Mouse (Mus musculus) hindbrain, embryonic 16.5 days (tissue): ENCODE measurements around the gene Iqgap1. TPM values are rescaled to one million over a fixed set of nuclear protein-coding genes. Genes with fewer than 3 reads are reported as not detected.

Experiments
- ATAC-seq: fragments of 200-750 bp; cut with Nextera tagmentation; 2 replicates; pipeline ENCODE4 v1.8.0; 2017; ENCODE audit warnings: moderate TSS enrichment, moderate library complexity
- H3K27ac ChIP-seq: fragments of 300-500 bp; sonication (generic); 2 replicates; pipeline ENCODE4 v1.5.1; 2014; ENCODE audit warnings: low read depth, mild to moderate bottlenecking, control low read depth, low read length, moderate library complexity
- H3K27me3 ChIP-seq: fragments of 300-500 bp; sonication (generic); replicated peaks from 2 replicates; pipeline ENCODE4 v1.6.1; 2014; ENCODE audit warnings: low read length; ENCODE audit not compliant: control insufficient read depth, insufficient read depth
- H3K36me3 ChIP-seq: fragments of 300-500 bp; sonication (generic); 2 replicates; pipeline ENCODE4 v1.6.1; 2014; ENCODE audit warnings: mild to moderate bottlenecking, low read length, moderate library complexity, mixed read lengths; ENCODE audit not compliant: control insufficient read depth, insufficient read depth
- H3K4me1 ChIP-seq: fragments of 300-500 bp; sonication (generic); 2 replicates; pipeline ENCODE4 v1.6.1; 2014; ENCODE audit warnings: low read depth, low read length; ENCODE audit not compliant: control insufficient read depth, insufficient read depth
- H3K4me2 ChIP-seq: fragments of 300-500 bp; sonication (generic); 2 replicates; pipeline ENCODE4 v1.6.1; 2014; ENCODE audit warnings: mild to moderate bottlenecking, low read length, control low read depth, moderate library complexity
- H3K4me3 ChIP-seq: fragments of 300-500 bp; sonication (generic); 2 replicates; pipeline ENCODE4 v1.5.1; 2014; ENCODE audit warnings: mild to moderate bottlenecking, low read length, control low read depth, moderate library complexity
- H3K9ac ChIP-seq: fragments of 300-500 bp; sonication (generic); 2 replicates; pipeline ENCODE4 v1.6.1; 2014; ENCODE audit warnings: low read depth, mild to moderate bottlenecking, control low read depth, low read length, moderate library complexity
- H3K9me3 ChIP-seq: fragments of 300-500 bp; sonication (generic); 2 replicates; pipeline ENCODE4 v1.6.1; 2014; ENCODE audit warnings: mild to moderate bottlenecking, low read length, moderate library complexity; ENCODE audit not compliant: control insufficient read depth
- WGBS: fragments of 180-500 bp; shearing (Covaris S2); extraction: QIAGEN DNeasy Blood & Tissue Kit; methylation state at CpG from one replicate; pipeline ENCODE4 v1.1.7; 2014; 5-methylcytosine and 5-hydroxymethylcytosine counted together
- polyA plus RNA-seq: library from polyadenylated mRNA; unstranded; fragments of >200 nt; fragmentation: Nextera tagmentation; extraction: Ambion mirVana; gene quantifications from 2 replicates; pipeline ENCODE4 v1.2.1, GENCODE M21; 2015

Gene Iqgap1
- polyA plus RNA-seq, 1 experiment from 2014 or later, result 19.2 TPM

- Histone ChIP-seq H3K27ac (peak overlapping the region; percentile 80), H3K27me3 (no peaks in the 10 kb centered on the region), H3K9ac (peak overlapping the region; percentile 82), H3K4me2 (peak overlapping the region; percentile 52), H3K9me3 (no peaks in the 10 kb centered on the region), H3K36me3 (peaks cover 13% of the 10 kb centered on the region), H3K4me3 (peak overlapping the region; percentile 74), H3K4me1 (peaks cover 8% of the 10 kb centered on the region)
- under 1% methylated on average over 37 of the region's 37 CpGs for WGBS
- ATAC-seq, result no peak
Measured at GRCm38 (mm10) chr7:80802412-80803160, 23.2 kb downstream of the Iqgap1 start.

- ATAC-seq, result no peak
- H3K36me3 ChIP-seq, result peaks cover 17% of the 10 kb centered on the region
- 87% methylated on average over 5 of the region's 5 CpGs for WGBS
Measured at GRCm38 (mm10) chr7:80799307-80799706, 26.5 kb downstream of the Iqgap1 start.

DNA sequence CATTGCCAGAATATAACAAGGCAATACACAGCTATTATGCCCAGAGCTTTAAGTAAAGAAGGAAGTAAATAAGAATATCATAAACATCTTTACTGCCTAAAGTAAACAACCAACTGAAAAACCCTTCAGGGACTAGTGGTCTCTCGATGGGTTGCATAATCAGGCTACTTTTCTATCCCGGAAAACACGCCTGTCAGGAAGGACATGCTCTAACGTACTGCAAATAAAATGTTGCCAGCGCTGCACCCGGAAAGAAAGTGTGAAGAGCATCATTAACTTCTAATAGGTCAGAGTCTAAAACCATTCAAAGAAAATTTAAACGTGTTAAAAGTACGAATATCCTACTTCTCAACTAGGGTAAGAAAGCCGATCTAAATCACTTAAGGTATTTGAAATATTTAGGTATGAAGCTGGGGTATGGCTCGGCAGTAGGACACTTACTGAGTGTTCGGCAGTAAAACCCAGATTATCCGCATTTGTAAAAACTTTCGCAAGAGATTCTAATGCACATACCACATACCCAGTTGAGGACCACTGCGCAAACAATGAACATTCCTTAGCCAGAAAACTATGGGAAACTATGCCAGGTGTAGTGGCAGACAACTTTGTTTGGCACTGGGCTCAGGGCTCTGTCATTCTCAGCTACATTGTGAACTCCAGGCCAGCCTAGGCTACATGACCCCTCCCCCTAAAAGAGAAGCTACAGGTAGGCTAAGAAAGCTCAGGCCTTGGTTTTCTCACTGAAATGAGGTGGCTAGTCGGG is 28.8 kb downstream of the Iqgap1 start:
- no peak for ATAC-seq
- H3K4me3 ChIP-seq, result no peak overlapping the region
- H3K4me1 ChIP-seq, result peaks cover 6% of the 10 kb centered on the region
- H3K9me3 ChIP-seq, result no peaks in the 10 kb centered on the region
- H3K4me2 ChIP-seq, result no peak overlapping the region
- H3K9ac ChIP-seq, result no peak overlapping the region
- no peaks in the 10 kb centered on the region for H3K27me3 ChIP-seq
- peaks cover 22% of the 10 kb centered on the region for H3K36me3 ChIP-seq
- H3K27ac ChIP-seq, result no peak overlapping the region
- WGBS, result 86% methylated on average over 15 of the region's 15 CpGs

More at GRCm38 (mm10) chr7:80799307-80799706, 26.5 kb downstream of the Iqgap1 start:
- H3K9ac ChIP-seq, result no peak overlapping the region
- H3K27ac ChIP-seq, result no peak overlapping the region
- H3K4me1 ChIP-seq, result peaks cover 8% of the 10 kb centered on the region
- H3K4me2 ChIP-seq, result no peak overlapping the region
- no peak overlapping the region for H3K4me3 ChIP-seq
- H3K27me3 ChIP-seq, result no peaks in the 10 kb centered on the region
- no peaks in the 10 kb centered on the region for H3K9me3 ChIP-seq

DNA sequence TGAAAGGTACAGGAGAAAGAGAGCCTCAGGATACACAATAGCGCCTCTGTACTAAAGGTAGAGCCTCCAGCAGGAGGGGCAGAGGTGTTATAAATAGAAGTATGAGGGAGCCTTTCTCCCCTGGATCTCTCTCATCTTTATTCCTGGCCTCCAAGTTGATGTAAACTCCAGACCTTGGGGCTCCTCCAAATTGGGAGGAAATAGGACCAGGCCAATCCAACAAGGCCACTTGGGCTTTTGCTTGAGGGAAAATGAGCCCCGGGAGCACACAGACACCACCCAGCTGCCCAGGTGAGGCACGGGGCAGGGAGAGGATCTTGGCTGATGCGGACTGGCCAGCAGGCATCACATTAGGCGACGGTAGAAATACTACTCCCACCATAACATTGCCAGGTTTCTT is 29.5 kb downstream of the Iqgap1 start:
- Histone ChIP-seq H3K4me1 (no peaks in the 10 kb centered on the region), H3K36me3 (peaks cover 22% of the 10 kb centered on the region), H3K9me3 (no peaks in the 10 kb centered on the region), H3K27ac (no peak overlapping the region), H3K9ac (no peak overlapping the region), H3K27me3 (no peaks in the 10 kb centered on the region), H3K4me2 (no peak overlapping the region), H3K4me3 (no peak overlapping the region)
- no peak for ATAC-seq
- WGBS, result 93% methylated on average over 6 of the region's 6 CpGs

DNA sequence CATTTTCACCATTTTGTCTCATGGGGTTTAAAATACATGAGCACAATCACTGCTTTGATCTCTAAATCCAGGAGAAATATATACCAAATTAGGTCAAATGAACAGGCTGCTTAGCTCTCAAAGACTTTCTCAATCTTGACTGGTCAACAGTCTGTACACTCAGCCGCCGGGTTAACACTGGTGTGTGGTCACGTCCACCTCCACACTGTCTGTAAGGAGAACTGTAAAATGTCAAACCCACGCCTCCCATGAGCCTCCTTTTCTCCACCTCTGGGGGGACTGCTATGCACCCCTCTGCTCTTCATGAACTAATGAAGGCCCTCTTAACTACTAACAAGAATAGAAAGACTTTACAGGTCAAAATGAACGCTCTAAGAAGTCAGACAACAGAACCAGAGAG is 36.2 kb downstream of the Iqgap1 start:
- H3K4me1 ChIP-seq, result no peaks in the 10 kb centered on the region; the same call in none of the 2 replicates
- WGBS, result 83% methylated on average over 5 of the region's 5 CpGs

GRCm38 (mm10) chr7:80789061-80789460 is 36.7 kb downstream of the Iqgap1 start:
- no peak for ATAC-seq
- 40% methylated on average over 1 of the region's 1 CpGs for WGBS
- Histone ChIP-seq H3K4me1 (no peaks in the 10 kb centered on the region; the same call in none of the 2 replicates), H3K36me3 (peaks cover 5% of the 10 kb centered on the region; the same call in 1 of the 2 replicates), H3K9ac (no peak overlapping the region), H3K27ac (no peak overlapping the region), H3K9me3 (no peaks in the 10 kb centered on the region), H3K4me3 (no peak overlapping the region), H3K4me2 (no peak overlapping the region), H3K27me3 (no peaks in the 10 kb centered on the region)

More for the DNA sequence above, 36.2 kb downstream of the Iqgap1 start:
- H3K27me3 ChIP-seq, result no peaks in the 10 kb centered on the region
- no peak overlapping the region for H3K27ac ChIP-seq
- ATAC-seq, result no peak
- H3K4me2 ChIP-seq, result no peak overlapping the region
- peaks cover 5% of the 10 kb centered on the region; the same call in 1 of the 2 replicates for H3K36me3 ChIP-seq
- no peak overlapping the region for H3K4me3 ChIP-seq
- H3K9ac ChIP-seq, result no peak overlapping the region
- no peaks in the 10 kb centered on the region for H3K9me3 ChIP-seq

GRCm38 (mm10) chr7:80788002-80788401 is 37.8 kb downstream of the Iqgap1 start:
- no peak overlapping the region for H3K4me2 ChIP-seq
- no peak overlapping the region for H3K4me3 ChIP-seq
- no peak for ATAC-seq
- H3K27me3 ChIP-seq, result no peaks in the 10 kb centered on the region
- H3K27ac ChIP-seq, result no peak overlapping the region
- no peaks in the 10 kb centered on the region; the same call in none of the 2 replicates for H3K4me1 ChIP-seq
- H3K36me3 ChIP-seq, result peaks cover 3% of the 10 kb centered on the region; the same call in 1 of the 2 replicates
- no peaks in the 10 kb centered on the region for H3K9me3 ChIP-seq
- WGBS, result 85% methylated on average over 7 of the region's 7 CpGs
- no peak overlapping the region for H3K9ac ChIP-seq

- Histone ChIP-seq H3K9ac (no peak overlapping the region), H3K4me1 (no peaks in the 10 kb centered on the region; the same call in none of the 2 replicates), H3K4me3 (no peak overlapping the region), H3K27me3 (no peaks in the 10 kb centered on the region), H3K4me2 (no peak overlapping the region), H3K9me3 (no peaks in the 10 kb centered on the region), H3K27ac (no peak overlapping the region), H3K36me3 (no peaks in the 10 kb centered on the region)
- ATAC-seq, result no peak
- 81% methylated on average over 6 of the region's 6 CpGs for WGBS
Measured at GRCm38 (mm10) chr7:80786746-80787145, 39.0 kb downstream of the Iqgap1 start.

GRCm38 (mm10) chr7:80783841-80784240 is 41.9 kb downstream of the Iqgap1 start:
- H3K27me3 ChIP-seq, result no peaks in the 10 kb centered on the region
- no peak overlapping the region for H3K27ac ChIP-seq
- no peaks in the 10 kb centered on the region for H3K9me3 ChIP-seq
- no peaks in the 10 kb centered on the region; the same call in none of the 2 replicates for H3K4me1 ChIP-seq
- no peak overlapping the region for H3K4me3 ChIP-seq
- no peak overlapping the region for H3K9ac ChIP-seq
- 91% methylated on average over 5 of the region's 5 CpGs for WGBS
- no peaks in the 10 kb centered on the region for H3K36me3 ChIP-seq
- no peak overlapping the region for H3K4me2 ChIP-seq
- no peak for ATAC-seq
